In the genomic region with DNA sequence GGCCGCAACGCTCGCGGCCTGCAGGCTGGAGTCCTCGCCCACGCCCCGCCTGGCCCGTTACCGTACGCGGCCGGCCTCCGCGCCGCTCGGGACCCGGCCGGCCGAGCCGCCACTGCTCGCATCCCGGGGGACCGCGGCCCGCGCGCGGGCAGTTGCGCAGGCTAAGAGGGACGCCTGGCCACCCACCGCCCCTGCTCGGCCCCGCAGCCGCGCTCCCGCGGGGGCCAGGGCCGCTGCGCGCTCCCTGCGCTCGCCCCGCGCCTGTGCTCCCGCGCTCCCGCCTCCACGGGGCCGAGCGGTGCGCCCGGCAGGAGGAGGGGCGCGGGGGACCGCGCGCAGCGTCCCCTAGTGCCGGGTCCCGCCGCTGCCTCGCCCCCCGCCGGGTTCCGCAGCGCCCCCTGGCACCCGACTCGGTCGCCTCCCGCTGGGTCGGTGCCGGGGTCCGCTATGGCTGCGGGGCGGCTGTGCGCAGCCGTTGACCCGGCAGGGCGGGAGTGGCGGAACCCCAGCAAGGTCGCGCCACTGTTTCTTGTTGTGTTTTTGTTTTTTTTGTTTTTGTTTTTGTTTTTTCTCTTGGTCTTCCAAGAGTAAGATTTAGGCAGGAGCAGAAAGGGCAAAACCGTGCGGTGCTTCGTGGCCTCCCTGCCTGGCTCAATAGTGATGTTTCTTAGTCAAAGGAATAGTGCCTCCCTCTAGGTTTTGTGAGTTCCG, we compare ENCODE assay signal across 8 mouse cellular contexts. TPM values are rescaled to one million over a fixed set of nuclear protein-coding genes. Genes with fewer than 3 reads are reported as not detected.
DNase-seq lines count a peak whose midpoint lies in the region; ATAC-seq and TF ChIP-seq lines count a peak whose summit lies in the region.

A gene (minus strand): TSS at position 335 of the 711 bp plus-strand sequence.

- peak within 1 kb of the TSS; percentile 80 for H3K4me2 ChIP-seq in CH12.LX (ENCODE audit: insufficient read depth, low read depth, poor library complexity, severe bottlenecking)
- peak within 1 kb of the TSS; percentile 49 for H3K4me2 ChIP-seq in forebrain, postnatal 0 days (ENCODE audit: low read depth)
- peak within 1 kb of the TSS; percentile 75 for H3K4me2 ChIP-seq in lung, embryonic 14.5 days

- TF ChIP-seq CTCF in CH12.LX (conservative IDR thresholded peaks at IDR 0.05 in 1 of 2, IDR thresholded peaks at IDR 0.05 in 1 of 2; ENCODE audit: low read depth in 2 of 2, low read length in 2 of 2): peak in 1 of 2 experiments; percentile 99; a peak in 2 of 4 replicates
- peak; percentile 77 for TF ChIP-seq CTCF in forebrain, postnatal 0 days (IDR thresholded peaks at IDR 0.05; ENCODE audit: low read depth)
- TF ChIP-seq CTCF in layer of hippocampus, adult 2 months (conservative IDR thresholded peaks at IDR 0.05): peak; percentile 82
- peak; percentile 26 for TF ChIP-seq CTCF in lung, embryonic 14.5 days (IDR thresholded peaks at IDR 0.05; ENCODE audit: low read depth)

- in situ Hi-C loops in CH12.LX (cut with MboI; ENCODE audit: low pct_ligation_motif_present, low pct_unique_long_range_greater_than_20kb, low sequenced_read_pairs): loop anchor here (10.0 kb wide), 1 partner anchor 226 kb away; no protein-coding TSS in a partner anchor

- peak; percentile 89 for ATAC-seq in forebrain, postnatal 0 days
- peak; percentile 75 for ATAC-seq in lung, embryonic 14.5 days (ENCODE audit: insufficient read depth)
- ATAC-seq in neutrophil, adult 5-6 weeks (ENCODE audit: extremely low read depth, insufficient number of reproducible peaks, low FRiP score, poor library complexity, severe bottlenecking): no peak

- H3K27ac ChIP-seq in CH12.LX (ENCODE audit: insufficient read depth, low read depth): peak within 1 kb of the TSS; percentile 61; the same call in 1 of the 2 replicates
- H3K27ac ChIP-seq in forebrain, postnatal 0 days (ENCODE audit: low read depth, low read length): peak within 1 kb of the TSS; percentile 85
- peak within 1 kb of the TSS; percentile 97 for H3K27ac ChIP-seq in layer of hippocampus, adult 2 months
- peak within 1 kb of the TSS; percentile 78 for H3K27ac ChIP-seq in lung, embryonic 14.5 days (ENCODE audit: low read depth)

- DNase-seq in CH12.LX (ENCODE audit: extremely low read depth): no peak
- peak; percentile 46 for DNase-seq in brain, embryonic 18.5 days (ENCODE audit: low read depth, low spot score)
- DNase-seq in forebrain, postnatal 0 days: peak; percentile 91
- peak; percentile 86 to 87 for DNase-seq in heart, postnatal 36 days
- peak; percentile 74 to 85 for DNase-seq in layer of hippocampus, adult 2 months (ENCODE audit: low spot score in 2 of 2)
- DNase-seq in lung, embryonic 14.5 days: peak; percentile 88
- DNase-seq in testis, postnatal 14 days (ENCODE audit: low spot score): peak; percentile 76

- no peak; the same call in 1 of the 2 replicates for TF ChIP-seq RAD21 in CH12.LX (IDR thresholded peaks at IDR 0.05; ENCODE audit: low read depth, low read length)

- 3% methylated on average over 74 of the region's 86 CpGs for WGBS in forebrain, postnatal 0 days
- under 1% methylated on average over 84 of the region's 86 CpGs for WGBS in lung, embryonic 14.5 days

- dilution Hi-C loops in CH12.LX (cut with MboI; ENCODE audit: extremely low pct_ligation_motif_present, extremely low pct_unique_long_range_greater_than_20kb, low sequenced_read_pairs): no loop called here

- TF ChIP-seq POLR2A in CH12.LX (IDR thresholded peaks at IDR 0.05; ENCODE audit: low read depth, low read length): peak; percentile 48

- peaks cover 23 to 74% of the 10 kb centered on the region in 2 experiments for H3K4me1 ChIP-seq in CH12.LX (ENCODE audit: control insufficient read depth in 1 of 2, insufficient read depth in 2 of 2)
- no peaks in the 10 kb centered on the region for H3K4me1 ChIP-seq in forebrain, postnatal 0 days (ENCODE audit: insufficient read depth)
- H3K4me1 ChIP-seq in lung, embryonic 14.5 days (ENCODE audit: insufficient read depth): peaks cover 5% of the 10 kb centered on the region; the same call in 1 of the 2 replicates

- peaks cover 24 to 25% of the 10 kb centered on the region in 2 experiments for H3K36me3 ChIP-seq in CH12.LX (replicated peaks in 1 of 2; ENCODE audit: control insufficient read depth in 1 of 2, insufficient read depth in 1 of 2, low read length in 1 of 2)
- peaks cover 25% of the 10 kb centered on the region for H3K36me3 ChIP-seq in forebrain, postnatal 0 days (ENCODE audit: insufficient read depth)
- peaks cover 24% of the 10 kb centered on the region for H3K36me3 ChIP-seq in lung, embryonic 14.5 days (ENCODE audit: insufficient read depth)

- peaks cover 6% of the 10 kb centered on the region for H3K79me2 ChIP-seq in CH12.LX (replicated peaks; ENCODE audit: control insufficient read depth, extremely low read depth, insufficient read depth, poor library complexity, severe bottlenecking)

- no peak for TF ChIP-seq EP300 in CH12.LX (IDR thresholded peaks at IDR 0.05; ENCODE audit: low read length)

- peak within 1 kb of the TSS; percentile 95 for H3K9ac ChIP-seq in CH12.LX (ENCODE audit: insufficient read depth, low read depth)
- peak within 1 kb of the TSS; percentile 86 for H3K9ac ChIP-seq in forebrain, postnatal 0 days
- H3K9ac ChIP-seq in lung, embryonic 14.5 days: peak within 1 kb of the TSS; percentile 78

- intact Hi-C loops in heart, postnatal 36 days (cut with DNase I): no loop called here

- no peaks in the 10 kb centered on the region for H3K9me3 ChIP-seq in CH12.LX (replicated peaks; ENCODE audit: low read length)
- no peaks in the 10 kb centered on the region for H3K9me3 ChIP-seq in forebrain, postnatal 0 days (ENCODE audit: low read length)
- H3K9me3 ChIP-seq in lung, embryonic 14.5 days (ENCODE audit: low read depth, low read length): no peaks in the 10 kb centered on the region

- no peaks in the 10 kb centered on the region for H3K27me3 ChIP-seq in CH12.LX (replicated peaks)
- no peaks in the 10 kb centered on the region for H3K27me3 ChIP-seq in forebrain, postnatal 0 days (ENCODE audit: insufficient read depth, low read length)
- H3K27me3 ChIP-seq in lung, embryonic 14.5 days (ENCODE audit: insufficient read depth, low read length): no peaks in the 10 kb centered on the region

- peak within 1 kb of the TSS; percentile 81 to 93 (median 88) for H3K4me3 ChIP-seq in CH12.LX (replicated peaks in 1 of 3; ENCODE audit: low read depth in 2 of 3, low read length in 2 of 3, poor library complexity in 1 of 3)
- peak within 1 kb of the TSS; percentile 84 for H3K4me3 ChIP-seq in forebrain, postnatal 0 days (ENCODE audit: low read depth, low read length)
- H3K4me3 ChIP-seq in layer of hippocampus, adult 2 months: peak within 1 kb of the TSS; percentile 77
- H3K4me3 ChIP-seq in lung, embryonic 14.5 days (ENCODE audit: low read depth, low read length): peak within 1 kb of the TSS; percentile 88

TF ChIP-seq in CH12.LX, 34 proteins besides CTCF, POLR2A, EP300 and RAD21:
- TF ChIP-seq IRF4 (IDR thresholded peaks at IDR 0.05; ENCODE audit: low read depth, low read length) (peak; percentile 31; the same call in 1 of the 2 replicates), ELF1 (IDR thresholded peaks at IDR 0.05; ENCODE audit: low read depth, low read length) (peak; percentile 66), NRF1 (IDR thresholded peaks at IDR 0.05; ENCODE audit: low read depth, low read length) (peak; percentile 66), SMC3 (IDR thresholded peaks at IDR 0.05; ENCODE audit: low read depth, low read length) (peak; percentile 57), MEF2A (IDR thresholded peaks at IDR 0.05; ENCODE audit: borderline replicate concordance, low read depth, low read length) (peak; percentile 70; the same call in 1 of the 2 replicates), MXI1 (IDR thresholded peaks at IDR 0.05; ENCODE audit: low read depth, low read length) (0 out of 2 replicates have a peak, but pooled peaks have one; percentile 34), JUN (IDR thresholded peaks at IDR 0.05; ENCODE audit: insufficient read depth, low read depth, low read length) (no peak), NELFE (IDR thresholded peaks at IDR 0.05; ENCODE audit: low read depth, low read length) (peak; percentile 68), UBTF (IDR thresholded peaks at IDR 0.05; ENCODE audit: low read depth, low read length) (peak; percentile 68), ZMIZ1 (IDR thresholded peaks at IDR 0.05; ENCODE audit: low read depth, low read length) (no peak), TCF12 (IDR thresholded peaks at IDR 0.05; ENCODE audit: low read depth, low read length) (peak; percentile 75)

RNA-seq across cellular contexts. Expression of the gene that starts here (rescaled TPM):
- total RNA-seq in CH12.LX (2012; rRNA removed): 46.3 and 48.3 TPM in 2 replicates
- total RNA-seq in CH12.LX (2014; rRNA removed): 12.5 and 14.3 TPM in 2 replicates
- polyA plus RNA-seq in CH12.LX (2012; ENCODE audit: insufficient read length, low read depth): 33.6 and 44.3 TPM in 2 replicates
- total RNA-seq in forebrain, postnatal 0 days (2014; rRNA removed): 49.4 and 54.8 TPM in 2 replicates
- 6.5 and 12.0 TPM in 2 replicates for polyA plus RNA-seq in forebrain, postnatal 0 days (2015; fragmentation: Nextera tagmentation; extraction: Ambion mirVana)
- 10 to 100 TPM; 60.0 to 62.9 TPM for total RNA-seq in heart, postnatal 36 days (2021)
- 100 to 1,000 TPM; 169 to 178 TPM for total RNA-seq in layer of hippocampus, adult 2 months (2021)
- 20.1 and 23.9 TPM in 2 replicates for polyA plus RNA-seq in lung, embryonic 14.5 days (2014; fragmentation: Nextera tagmentation; extraction: Ambion mirVana)
- total RNA-seq in neutrophil, adult 5-6 weeks (2017): 46.7 and 58.4 TPM in 2 replicates
